Mouse (Mus musculus) forebrain, embryonic 13.5 days (tissue): ENCODE measurements around the gene Wdr54. TPM values are rescaled to one million over a fixed set of nuclear protein-coding genes. Genes with fewer than 3 reads are reported as not detected.
A peak's percentile ranks its signal among the peaks of the same experiment; 100 is the strongest.

Experiments used
- ATAC-seq: fragments of 200-750 bp; cut with Nextera tagmentation; 2 replicates; pipeline ENCODE4 v1.8.0; 2017
- H3K27ac ChIP-seq: fragments of 300-500 bp; sonication (generic); 2 replicates; pipeline ENCODE4 v1.5.1; 2015; ENCODE audit warnings: inconsistent platforms, mild to moderate bottlenecking, moderate library complexity
- H3K27me3 ChIP-seq: fragments of 300-500 bp; sonication (generic); 2 replicates; pipeline ENCODE4 v1.6.1; 2015; ENCODE audit warnings: mild to moderate bottlenecking, inconsistent platforms
- H3K36me3 ChIP-seq: fragments of 300-500 bp; sonication (generic); 2 replicates; pipeline ENCODE4 v1.6.1; 2015; ENCODE audit warnings: mild to moderate bottlenecking, inconsistent platforms; ENCODE audit not compliant: poor library complexity, severe bottlenecking
- H3K4me1 ChIP-seq: fragments of 300-500 bp; sonication (generic); 2 replicates; pipeline ENCODE4 v1.6.1; 2015; ENCODE audit warnings: inconsistent platforms
- H3K4me2 ChIP-seq: fragments of 300-500 bp; sonication (generic); 2 replicates; pipeline ENCODE4 v1.6.1; 2015; ENCODE audit warnings: inconsistent platforms, mild to moderate bottlenecking, moderate library complexity
- H3K4me3 ChIP-seq: fragments of 300-500 bp; sonication (generic); 2 replicates; pipeline ENCODE4 v1.5.1; 2015; ENCODE audit warnings: mild to moderate bottlenecking, inconsistent platforms
- H3K9ac ChIP-seq: fragments of 300-500 bp; sonication (generic); 2 replicates; pipeline ENCODE4 v1.6.1; 2015; ENCODE audit warnings: mild to moderate bottlenecking, inconsistent platforms
- H3K9me3 ChIP-seq: fragments of 300-500 bp; sonication (generic); replicated peaks from 2 replicates; pipeline ENCODE4 v1.6.1; 2016; ENCODE audit warnings: inconsistent platforms
- WGBS: fragments of 180-500 bp; shearing (Covaris S2); methylation state at CpG from one replicate; pipeline ENCODE4 v1.1.7; 2015; 5-methylcytosine and 5-hydroxymethylcytosine counted together
- polyA plus RNA-seq: library from polyadenylated mRNA; unstranded; fragments of >200 nt; fragmentation: Nextera tagmentation; extraction: Ambion mirVana; gene quantifications from 2 replicates; pipeline ENCODE4 v1.2.1, GENCODE M21; 2015

Wdr54 gene
- polyA plus RNA-seq, 1 experiment from 2014 or later = 17.5 TPM

GRCm38 (mm10) chr6:83153485-83153884, 2.7 kb downstream of the Wdr54 start:
- H3K36me3 ChIP-seq = peaks cover 37% of the 10 kb centered on the region
- no peaks in the 10 kb centered on the region for H3K9me3 ChIP-seq
- H3K27me3 ChIP-seq = no peaks in the 10 kb centered on the region
- H3K4me3 ChIP-seq = no peak overlapping the region
- ATAC-seq = no peak
- no peak overlapping the region for H3K9ac ChIP-seq
- H3K27ac ChIP-seq = no peak overlapping the region
- H3K4me2 ChIP-seq = no peak overlapping the region
- WGBS = 80% methylated on average over 5 of the region's 5 CpGs
- H3K4me1 ChIP-seq = peaks cover 32% of the 10 kb centered on the region

GRCm38 (mm10) chr6:83153038-83153437, 3.2 kb downstream of the Wdr54 start:
- no peaks in the 10 kb centered on the region for H3K27me3 ChIP-seq
- no peak for ATAC-seq
- 87% methylated on average over 12 of the region's 12 CpGs for WGBS
- no peak overlapping the region for H3K27ac ChIP-seq
- H3K4me3 ChIP-seq = no peak overlapping the region
- peaks cover 32% of the 10 kb centered on the region for H3K4me1 ChIP-seq
- H3K9ac ChIP-seq = no peak overlapping the region
- no peak overlapping the region for H3K4me2 ChIP-seq
- peaks cover 38% of the 10 kb centered on the region for H3K36me3 ChIP-seq
- no peaks in the 10 kb centered on the region for H3K9me3 ChIP-seq

GRCm38 (mm10) chr6:83151721-83152120, 4.5 kb downstream of the Wdr54 start:
- Histone ChIP-seq H3K27me3 (no peaks in the 10 kb centered on the region), H3K27ac (no peak overlapping the region), H3K36me3 (peaks cover 39% of the 10 kb centered on the region), H3K4me2 (no peak overlapping the region), H3K4me1 (peaks cover 31% of the 10 kb centered on the region), H3K4me3 (no peak overlapping the region), H3K9me3 (no peaks in the 10 kb centered on the region), H3K9ac (peak overlapping the region; percentile 45)
- 26% methylated on average over 8 of the region's 8 CpGs for WGBS
- ATAC-seq = no peak

GRCm38 (mm10) chr6:83147280-83147679, 8.9 kb downstream of the Wdr54 start:
- Histone ChIP-seq H3K36me3 (peaks cover 30% of the 10 kb centered on the region), H3K27me3 (peaks cover 3% of the 10 kb centered on the region), H3K4me3 (no peak overlapping the region), H3K9me3 (no peaks in the 10 kb centered on the region), H3K9ac (no peak overlapping the region), H3K4me2 (no peak overlapping the region), H3K4me1 (peaks cover 8% of the 10 kb centered on the region), H3K27ac (no peak overlapping the region)
- no peak for ATAC-seq
- WGBS = 56% methylated on average over 7 of the region's 7 CpGs

GRCm38 (mm10) chr6:83145805-83146204, 10.4 kb downstream of the Wdr54 start:
- 76% methylated on average over 9 of the region's 9 CpGs for WGBS
- Histone ChIP-seq H3K27me3 (peaks cover 7% of the 10 kb centered on the region), H3K27ac (no peak overlapping the region), H3K4me3 (no peak overlapping the region), H3K4me2 (no peak overlapping the region), H3K9ac (no peak overlapping the region), H3K4me1 (peaks cover 9% of the 10 kb centered on the region), H3K36me3 (peaks cover 17% of the 10 kb centered on the region), H3K9me3 (no peaks in the 10 kb centered on the region)
- ATAC-seq = no peak

- Histone ChIP-seq H3K36me3 (peaks cover 14% of the 10 kb centered on the region; the same call in 1 of the 2 replicates), H3K4me1 (peaks cover 9% of the 10 kb centered on the region), H3K9ac (no peak overlapping the region), H3K4me2 (no peak overlapping the region), H3K27ac (no peak overlapping the region), H3K27me3 (peaks cover 7% of the 10 kb centered on the region), H3K9me3 (no peaks in the 10 kb centered on the region), H3K4me3 (no peak overlapping the region)
- WGBS = 86% methylated on average over 2 of the region's 2 CpGs
- ATAC-seq = no peak
These were observed 11.0 kb downstream of the Wdr54 start for GRCm38 (mm10) chr6:83145209-83145608.

GRCm38 (mm10) chr6:83142886-83143285, 13.3 kb downstream of the Wdr54 start:
- H3K36me3 ChIP-seq = 0 out of 2 replicates have a peak, but pooled peaks cover under 1% of the 10 kb centered on the region
- WGBS = 60% methylated on average over 11 of the region's 11 CpGs
- no peak overlapping the region for H3K27ac ChIP-seq
- no peak overlapping the region for H3K4me3 ChIP-seq
- H3K4me2 ChIP-seq = peak overlapping the region; percentile 65; the same call in 1 of the 2 replicates
- peaks cover 7% of the 10 kb centered on the region for H3K27me3 ChIP-seq
- ATAC-seq = no peak
- no peaks in the 10 kb centered on the region for H3K9me3 ChIP-seq
- peaks cover 17% of the 10 kb centered on the region for H3K4me1 ChIP-seq
- H3K9ac ChIP-seq = no peak overlapping the region

GRCm38 (mm10) chr6:83142211-83142731, 13.9 kb downstream of the Wdr54 start:
- Histone ChIP-seq H3K9ac (peak overlapping the region; percentile 62), H3K4me2 (peak overlapping the region; percentile 65), H3K27me3 (peaks cover 7% of the 10 kb centered on the region), H3K4me1 (peaks cover 23% of the 10 kb centered on the region), H3K4me3 (peak overlapping the region; percentile 34), H3K36me3 (no peaks in the 10 kb centered on the region), H3K9me3 (no peaks in the 10 kb centered on the region), H3K27ac (no peak overlapping the region)
- no peak for ATAC-seq
- WGBS = 4% methylated on average over 41 of the region's 41 CpGs

- H3K27ac ChIP-seq = no peak overlapping the region
- H3K4me2 ChIP-seq = peak overlapping the region; percentile 65
- H3K27me3 ChIP-seq = peaks cover 8% of the 10 kb centered on the region
- H3K4me1 ChIP-seq = peaks cover 30% of the 10 kb centered on the region
- peak overlapping the region; percentile 62 for H3K9ac ChIP-seq
- no peaks in the 10 kb centered on the region for H3K36me3 ChIP-seq
- no peak overlapping the region for H3K4me3 ChIP-seq
- WGBS = 31% methylated on average over 4 of the region's 4 CpGs
- ATAC-seq = no peak
- H3K9me3 ChIP-seq = no peaks in the 10 kb centered on the region
These were observed 14.6 kb downstream of the Wdr54 start for GRCm38 (mm10) chr6:83141636-83142035.

GRCm38 (mm10) chr6:83140044-83140443, 16.2 kb downstream of the Wdr54 start:
- 93% methylated on average over 8 of the region's 8 CpGs for WGBS

GRCm38 (mm10) chr6:83138056-83138455, 18.1 kb downstream of the Wdr54 start:
- Histone ChIP-seq H3K9me3 (no peaks in the 10 kb centered on the region), H3K4me1 (peaks cover 41% of the 10 kb centered on the region), H3K4me2 (peak overlapping the region; percentile 67), H3K9ac (peak overlapping the region; percentile 70), H3K36me3 (no peaks in the 10 kb centered on the region), H3K27ac (peak overlapping the region; percentile 78), H3K27me3 (peaks cover 32% of the 10 kb centered on the region), H3K4me3 (peak overlapping the region; percentile 41)
- 2% methylated on average over 11 of the region's 11 CpGs for WGBS
- ATAC-seq = peak; percentile 10; the same call in 1 of the 2 replicates

More at GRCm38 (mm10) chr6:83140044-83140443, 16.2 kb downstream of the Wdr54 start:
- Histone ChIP-seq H3K4me2 (no peak overlapping the region), H3K36me3 (no peaks in the 10 kb centered on the region), H3K27ac (no peak overlapping the region), H3K9me3 (no peaks in the 10 kb centered on the region), H3K9ac (no peak overlapping the region), H3K27me3 (peaks cover 24% of the 10 kb centered on the region), H3K4me1 (peaks cover 41% of the 10 kb centered on the region), H3K4me3 (no peak overlapping the region)
- no peak for ATAC-seq

- under 1% methylated on average over 12 of the region's 12 CpGs for WGBS
- Histone ChIP-seq H3K9ac (peak overlapping the region; percentile 70), H3K27ac (peak overlapping the region; percentile 78), H3K4me3 (peak overlapping the region; percentile 41), H3K27me3 (peaks cover 31% of the 10 kb centered on the region), H3K9me3 (no peaks in the 10 kb centered on the region), H3K4me2 (peak overlapping the region; percentile 67), H3K4me1 (peaks cover 41% of the 10 kb centered on the region), H3K36me3 (no peaks in the 10 kb centered on the region)
- ATAC-seq = peak; percentile 59
These were observed 18.6 kb downstream of the Wdr54 start for GRCm38 (mm10) chr6:83137576-83137950.
